Mouse (Mus musculus): ENCODE data around the gene Birc6. TPM values are rescaled to one million over a fixed set of nuclear protein-coding genes. Genes with fewer than 3 reads are reported as not detected.

The Birc6 gene
- 100 to 1,000 TPM; 372 to 650 (median 542) TPM for total RNA-seq (2018; cell fraction: chromatin; rRNA removed)
- 100 to 1,000 TPM in 1 of 26 experiments, 10 to 100 TPM in 25; 53.8 to 109 (median 81.1) TPM for total RNA-seq (2018; cell fraction: cytosol; rRNA removed)
- 100 to 1,000 TPM; 231 to 428 (median 292) TPM for total RNA-seq (2018; cell fraction: nucleus; rRNA removed)
- polyA plus RNA-seq (2018) = 46.6 to 61.5 TPM (median 54.2 TPM) in 3 replicates

GRCm38 (mm10) chr17:74527729-74528607 lies at the start of gene Birc6:
TSS of gene Birc6 (plus strand) at chr17:74528295.
- Histone ChIP-seq H3K79me2 (ENCODE audit: inconsistent target) (peaks cover 42% of the 10 kb centered on the region), H3K36me3 (ENCODE audit: inconsistent target) (no peaks in the 10 kb centered on the region), H3K4me3 (ENCODE audit: inconsistent target) (peak within 1 kb of the TSS; percentile 74), H3K27ac (peak within 1 kb of the TSS; percentile 92)
- WGBS (ENCODE audit: missing documents) = under 1% methylated on average over 64 of the region's 71 CpGs

GRCm38 (mm10) chr17:74480361-74481069 lies 47.6 kb upstream of the Birc6 start:
- H3K79me2 ChIP-seq (ENCODE audit: inconsistent target) = no peaks in the 10 kb centered on the region
- 95% methylated on average over 14 of the region's 14 CpGs for WGBS (ENCODE audit: missing documents)
- H3K27ac ChIP-seq = no peak overlapping the region
- H3K36me3 ChIP-seq (ENCODE audit: inconsistent target) = no peaks in the 10 kb centered on the region
- H3K4me3 ChIP-seq (ENCODE audit: inconsistent target) = no peak overlapping the region

- 2% methylated on average over 56 of the region's 58 CpGs for WGBS (ENCODE audit: missing documents)
- Histone ChIP-seq H3K4me3 (ENCODE audit: inconsistent target) (peak within 1 kb of the TSS; percentile 61), H3K79me2 (ENCODE audit: inconsistent target) (peaks cover 23% of the 10 kb centered on the region), H3K36me3 (ENCODE audit: inconsistent target) (peaks cover 16% of the 10 kb centered on the region; the same call in 1 of the 2 replicates), H3K27ac (peak within 1 kb of the TSS; percentile 36)
Measured at GRCm38 (mm10) chr17:74489024-74489900, 38.8 kb upstream of the Birc6 start, which contains the start of gene Yipf4. TSS of gene Yipf4 (plus strand) at chr17:74489493.

GRCm38 (mm10) chr17:74489901-74490220 lies 38.2 kb upstream of the Birc6 start:
- 0 out of 2 replicates have a peak overlapping the region, but pooled peaks have one; percentile 10 for H3K27ac ChIP-seq
- WGBS (ENCODE audit: missing documents) = under 1% methylated on average over 12 of the region's 12 CpGs
- peak overlapping the region; percentile 61 for H3K4me3 ChIP-seq (ENCODE audit: inconsistent target)
- H3K36me3 ChIP-seq (ENCODE audit: inconsistent target) = peaks cover 21% of the 10 kb centered on the region; the same call in 1 of the 2 replicates
- peaks cover 23% of the 10 kb centered on the region for H3K79me2 ChIP-seq (ENCODE audit: inconsistent target)

- no peak overlapping the region for H3K4me3 ChIP-seq (ENCODE audit: inconsistent target)
- peaks cover 23% of the 10 kb centered on the region for H3K79me2 ChIP-seq (ENCODE audit: inconsistent target)
- H3K27ac ChIP-seq = no peak overlapping the region
- 79% methylated on average over 3 of the region's 3 CpGs for WGBS (ENCODE audit: missing documents)
- H3K36me3 ChIP-seq (ENCODE audit: inconsistent target) = peaks cover 37% of the 10 kb centered on the region
Measured at GRCm38 (mm10) chr17:74491565-74491964, 36.5 kb upstream of the Birc6 start.

- Histone ChIP-seq H3K36me3 (ENCODE audit: inconsistent target) (peaks cover 40% of the 10 kb centered on the region), H3K4me3 (ENCODE audit: inconsistent target) (no peak overlapping the region)
Measured at GRCm38 (mm10) chr17:74500204-74500603, 27.9 kb upstream of the Birc6 start.

GRCm38 (mm10) chr17:74501085-74501484 lies 27.0 kb upstream of the Birc6 start:
- H3K79me2 ChIP-seq (ENCODE audit: inconsistent target) = no peaks in the 10 kb centered on the region

More at GRCm38 (mm10) chr17:74500204-74500603, 27.9 kb upstream of the Birc6 start:
- Histone ChIP-seq H3K79me2 (ENCODE audit: inconsistent target) (no peaks in the 10 kb centered on the region), H3K27ac (no peak overlapping the region)
- WGBS (ENCODE audit: missing documents) = 92% methylated on average over 4 of the region's 4 CpGs

GRCm38 (mm10) chr17:74507934-74508333 lies 20.2 kb upstream of the Birc6 start:
- WGBS (ENCODE audit: missing documents) = 100% methylated on average over 2 of the region's 2 CpGs

More at GRCm38 (mm10) chr17:74501085-74501484, 27.0 kb upstream of the Birc6 start:
- no peak overlapping the region for H3K4me3 ChIP-seq (ENCODE audit: inconsistent target)
- no peak overlapping the region for H3K27ac ChIP-seq
- peaks cover 31% of the 10 kb centered on the region for H3K36me3 ChIP-seq (ENCODE audit: inconsistent target)

GRCm38 (mm10) chr17:74508600-74508999 lies 19.5 kb upstream of the Birc6 start:
- no peak overlapping the region for H3K27ac ChIP-seq
- no peak overlapping the region for H3K4me3 ChIP-seq (ENCODE audit: inconsistent target)
- H3K79me2 ChIP-seq (ENCODE audit: inconsistent target) = no peaks in the 10 kb centered on the region
- no peaks in the 10 kb centered on the region for H3K36me3 ChIP-seq (ENCODE audit: inconsistent target)
- 37% methylated on average over 3 of the region's 3 CpGs for WGBS (ENCODE audit: missing documents)

More at GRCm38 (mm10) chr17:74507934-74508333, 20.2 kb upstream of the Birc6 start:
- no peak overlapping the region for H3K4me3 ChIP-seq (ENCODE audit: inconsistent target)
- no peaks in the 10 kb centered on the region for H3K79me2 ChIP-seq (ENCODE audit: inconsistent target)
- no peaks in the 10 kb centered on the region for H3K36me3 ChIP-seq (ENCODE audit: inconsistent target)
- no peak overlapping the region for H3K27ac ChIP-seq

GRCm38 (mm10) chr17:74512308-74512707 lies 15.8 kb upstream of the Birc6 start:
- no peak overlapping the region for H3K4me3 ChIP-seq (ENCODE audit: inconsistent target)
- H3K27ac ChIP-seq = no peak overlapping the region
- no peaks in the 10 kb centered on the region for H3K79me2 ChIP-seq (ENCODE audit: inconsistent target)
- no peaks in the 10 kb centered on the region for H3K36me3 ChIP-seq (ENCODE audit: inconsistent target)
- WGBS (ENCODE audit: missing documents) = 71% methylated on average over 2 of the region's 2 CpGs

GRCm38 (mm10) chr17:74522797-74523723 lies 5.0 kb upstream of the Birc6 start:
- Histone ChIP-seq H3K36me3 (ENCODE audit: inconsistent target) (no peaks in the 10 kb centered on the region), H3K4me3 (ENCODE audit: inconsistent target) (no peak overlapping the region), H3K27ac (peak overlapping the region; percentile 51), H3K79me2 (ENCODE audit: inconsistent target) (no peaks in the 10 kb centered on the region)
- 57% methylated on average over 8 of the region's 8 CpGs for WGBS (ENCODE audit: missing documents)

GRCm38 (mm10) chr17:74526117-74526516 lies 2.0 kb upstream of the Birc6 start:
- Histone ChIP-seq H3K79me2 (ENCODE audit: inconsistent target) (peaks cover 24% of the 10 kb centered on the region), H3K27ac (peak overlapping the region; percentile 92), H3K36me3 (ENCODE audit: inconsistent target) (no peaks in the 10 kb centered on the region), H3K4me3 (ENCODE audit: inconsistent target) (no peak overlapping the region)
- WGBS (ENCODE audit: missing documents) = 82% methylated on average over 2 of the region's 2 CpGs
